Mouse (Mus musculus) left cerebral cortex, postnatal 4 days (tissue): ENCODE results near the gene Cyb561d1. TPM values are rescaled to one million over a fixed set of nuclear protein-coding genes. Genes with fewer than 3 reads are reported as not detected.
A peak's percentile ranks its signal among the peaks of the same experiment; 100 is the strongest.

ENCODE experiments used
- DNase-seq: peaks from one replicate; pipeline ENCODE4 v3.0.0-alpha.2; 2022
- intact Hi-C: fragments of 180-260 bp; cut with DNase I; formaldehyde crosslinking; loops from one replicate; pipeline ENCODE4 v1.15.1; 2025
- total RNA-seq, 2 experiments: library from RNA; stranded (reverse); gene quantifications; 2 replicates each; pipeline ENCODE4 v1.2.3; 2021

Gene Cyb561d1
- total RNA-seq, 2 experiments from 2014 or later, result 10.9 to 11.4 TPM

GRCm38 (mm10) chr3:108204470-108204869 lies 3.5 kb upstream of the Cyb561d1 start:
- intact Hi-C loops, result loop anchor here (5.0 kb wide), 1 partner anchor 37 kb away; no protein-coding TSS in a partner anchor
- DNase-seq, result no peak

DNA sequence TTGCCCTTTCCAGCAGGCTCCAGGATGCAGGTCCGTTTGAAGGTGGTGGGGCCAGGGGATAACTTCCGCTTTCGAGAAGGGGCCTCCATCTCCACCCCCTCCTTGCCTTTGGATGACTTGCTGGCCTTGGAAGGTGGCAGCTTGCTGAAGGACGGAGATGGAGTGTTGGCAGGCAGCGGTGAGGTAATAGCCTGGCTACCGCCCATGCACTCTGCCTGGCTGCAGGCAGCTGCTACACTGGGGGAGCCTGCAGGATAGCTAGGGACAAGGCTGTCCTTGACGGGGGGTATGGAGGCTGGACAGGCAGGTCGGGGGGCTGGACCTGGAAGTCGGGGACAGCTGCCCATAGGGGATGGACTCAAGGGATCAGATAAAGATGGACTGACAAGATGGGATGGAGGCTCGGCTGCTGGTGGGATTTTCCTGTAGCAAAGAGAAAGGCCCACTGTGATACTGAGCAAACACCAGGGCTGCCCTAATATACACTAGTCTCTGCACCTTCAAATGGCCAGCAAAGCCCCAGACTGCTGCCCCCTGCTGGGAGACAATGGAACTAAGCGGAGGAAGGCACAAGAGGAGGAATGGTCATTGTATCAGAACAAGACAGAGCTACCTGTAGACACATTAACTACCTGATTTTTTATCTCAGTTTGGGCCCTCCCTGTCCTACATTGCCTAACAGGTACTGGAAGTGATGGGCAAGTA lies 2.8 kb upstream of the Cyb561d1 start:
- intact Hi-C loops, result loop anchor here (5.0 kb wide), 1 partner anchor 36 kb away; no protein-coding TSS in a partner anchor
- DNase-seq, result peak; percentile 78

DNA sequence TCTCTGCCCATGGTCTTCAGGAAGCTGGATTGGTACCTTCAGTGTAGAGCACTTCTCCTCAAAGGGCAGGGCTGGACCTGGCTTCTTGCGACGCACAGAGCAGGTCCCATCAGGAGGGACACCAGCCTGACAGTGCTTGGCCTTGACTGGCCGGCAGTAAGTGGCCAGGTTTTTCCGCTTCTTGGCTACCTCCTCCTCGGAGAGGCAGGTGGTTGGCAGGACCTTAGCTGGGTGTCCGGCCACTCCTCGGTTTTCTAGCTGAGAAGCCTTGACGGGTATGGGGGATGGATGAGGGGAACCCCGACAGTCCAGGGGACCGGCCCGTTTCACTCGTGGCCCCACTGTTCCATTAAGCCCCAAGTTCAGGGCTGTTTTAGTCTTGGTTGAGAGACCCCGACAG lies 2.2 kb upstream of the Cyb561d1 start:
- intact Hi-C loops, result loop anchor here (5.0 kb wide), 1 partner anchor 36 kb away; no protein-coding TSS in a partner anchor
- DNase-seq, result no peak

- no peak for DNase-seq
- intact Hi-C loops, result loop anchor here (5.0 kb wide), 1 partner anchor 35 kb away; no protein-coding TSS in a partner anchor
These were observed 1.5 kb upstream of the Cyb561d1 start for GRCm38 (mm10) chr3:108202506-108202905.

DNA sequence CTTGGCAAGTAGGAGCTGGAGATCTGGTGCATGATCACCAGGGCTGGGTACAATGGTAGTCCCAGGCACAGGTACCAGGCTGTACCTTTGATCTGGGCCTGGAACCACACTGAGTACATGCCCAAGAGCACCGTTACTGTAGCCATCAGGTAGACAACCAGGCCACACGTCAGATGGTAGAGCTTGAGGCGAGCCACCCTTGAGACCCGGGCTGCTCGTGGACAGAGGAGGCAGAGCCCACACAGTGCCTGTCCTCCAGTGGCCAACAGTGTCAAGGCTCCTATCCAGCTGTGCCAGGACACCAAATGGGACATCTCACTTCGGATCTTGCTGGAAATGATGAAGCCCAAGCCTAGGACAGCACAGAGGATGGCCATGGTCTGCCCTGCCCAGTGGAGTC lies 1.8 kb downstream of the Cyb561d1 start:
- no peak for DNase-seq
- intact Hi-C loops, result no loop called here

DNA sequence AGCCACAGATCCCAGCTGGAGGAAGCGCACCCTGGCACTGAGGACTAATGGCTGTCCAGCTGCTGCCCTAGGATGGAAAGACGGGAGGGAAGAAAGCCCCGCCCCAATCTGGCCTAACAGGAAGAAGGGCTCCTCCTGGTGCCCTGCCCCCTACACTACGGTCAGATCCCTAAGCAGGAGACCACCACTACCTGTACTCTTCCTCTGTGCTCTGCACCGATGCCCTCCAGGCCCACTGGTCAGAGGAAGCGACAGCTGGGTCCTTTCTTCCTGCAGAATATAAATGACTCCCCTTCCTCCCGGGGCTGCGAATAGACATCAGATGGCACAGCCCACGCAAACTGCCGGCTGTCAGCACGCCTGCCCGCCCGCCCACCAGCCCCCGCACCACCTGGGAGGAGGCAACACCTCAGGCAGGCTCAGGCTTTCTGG lies 3.9 kb downstream of the Cyb561d1 start:
- intact Hi-C loops, result no loop called here
- peak; percentile 87 for DNase-seq

DNA sequence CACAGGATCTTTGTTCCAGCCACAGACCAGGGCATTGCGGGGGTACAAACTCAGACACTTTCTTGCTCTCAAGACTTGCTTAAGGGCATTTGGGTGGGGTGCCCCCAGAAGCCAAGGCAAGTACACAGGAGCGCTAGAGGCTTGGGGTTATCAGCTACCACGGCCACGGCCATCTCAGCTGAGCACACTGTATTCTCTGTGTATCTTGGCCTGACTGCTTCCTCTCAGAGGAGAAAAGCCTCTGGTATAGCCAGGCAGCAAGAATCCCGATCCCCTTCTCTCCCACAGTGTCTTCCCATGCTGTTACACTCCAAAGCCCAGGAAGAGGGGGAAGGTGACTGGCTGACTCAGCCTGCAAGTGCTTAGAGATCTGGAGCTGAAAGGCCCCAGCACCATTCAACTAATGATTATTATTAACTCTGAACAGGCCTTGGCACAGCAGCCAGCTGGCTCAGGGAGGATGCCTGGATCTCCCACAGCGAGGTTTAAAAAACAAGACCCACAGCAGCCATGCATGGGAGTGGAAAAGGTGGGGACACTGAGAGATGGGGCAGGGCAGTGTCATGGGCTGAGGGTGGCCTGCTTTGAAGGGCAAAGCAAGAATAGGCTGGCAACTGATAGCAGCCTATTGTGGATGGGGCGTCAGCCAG lies 4.9 kb downstream of the Cyb561d1 start:
- intact Hi-C loops, result no loop called here
- DNase-seq, result peak; percentile 68

- no peak for DNase-seq
- intact Hi-C loops, result no loop called here
These were observed 5.7 kb downstream of the Cyb561d1 start for GRCm38 (mm10) chr3:108195287-108195686.

DNA sequence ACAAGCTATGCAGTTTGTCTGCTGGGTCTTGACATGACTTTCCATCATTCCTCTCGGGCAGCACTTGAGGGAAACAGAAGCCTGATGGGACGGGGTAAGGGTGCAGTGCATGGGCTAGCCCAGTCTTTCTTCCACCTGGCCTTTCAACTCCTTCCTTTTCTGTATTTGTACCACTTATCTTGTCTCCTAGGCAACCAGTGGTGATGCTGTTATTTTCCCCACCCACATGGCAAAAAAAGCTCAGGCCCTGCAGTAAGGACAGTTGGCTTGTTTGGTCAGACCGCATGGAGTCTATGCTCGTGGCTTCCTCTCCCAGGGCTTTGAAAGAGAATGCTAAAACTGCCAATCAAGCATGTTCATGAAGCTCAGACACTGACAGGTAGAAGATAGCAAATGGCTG lies 7.3 kb downstream of the Cyb561d1 start:
- intact Hi-C loops, result no loop called here
- no peak for DNase-seq

GRCm38 (mm10) chr3:108189897-108190296 lies 11.1 kb downstream of the Cyb561d1 start:
- intact Hi-C loops, result no loop called here
- DNase-seq, result no peak

GRCm38 (mm10) chr3:108188716-108189490 lies 12.1 kb downstream of the Cyb561d1 start:
- no peak for DNase-seq
- intact Hi-C loops, result no loop called here

- intact Hi-C loops, result no loop called here
- no peak for DNase-seq
These were observed 13.8 kb downstream of the Cyb561d1 start for GRCm38 (mm10) chr3:108187111-108187795.

DNA sequence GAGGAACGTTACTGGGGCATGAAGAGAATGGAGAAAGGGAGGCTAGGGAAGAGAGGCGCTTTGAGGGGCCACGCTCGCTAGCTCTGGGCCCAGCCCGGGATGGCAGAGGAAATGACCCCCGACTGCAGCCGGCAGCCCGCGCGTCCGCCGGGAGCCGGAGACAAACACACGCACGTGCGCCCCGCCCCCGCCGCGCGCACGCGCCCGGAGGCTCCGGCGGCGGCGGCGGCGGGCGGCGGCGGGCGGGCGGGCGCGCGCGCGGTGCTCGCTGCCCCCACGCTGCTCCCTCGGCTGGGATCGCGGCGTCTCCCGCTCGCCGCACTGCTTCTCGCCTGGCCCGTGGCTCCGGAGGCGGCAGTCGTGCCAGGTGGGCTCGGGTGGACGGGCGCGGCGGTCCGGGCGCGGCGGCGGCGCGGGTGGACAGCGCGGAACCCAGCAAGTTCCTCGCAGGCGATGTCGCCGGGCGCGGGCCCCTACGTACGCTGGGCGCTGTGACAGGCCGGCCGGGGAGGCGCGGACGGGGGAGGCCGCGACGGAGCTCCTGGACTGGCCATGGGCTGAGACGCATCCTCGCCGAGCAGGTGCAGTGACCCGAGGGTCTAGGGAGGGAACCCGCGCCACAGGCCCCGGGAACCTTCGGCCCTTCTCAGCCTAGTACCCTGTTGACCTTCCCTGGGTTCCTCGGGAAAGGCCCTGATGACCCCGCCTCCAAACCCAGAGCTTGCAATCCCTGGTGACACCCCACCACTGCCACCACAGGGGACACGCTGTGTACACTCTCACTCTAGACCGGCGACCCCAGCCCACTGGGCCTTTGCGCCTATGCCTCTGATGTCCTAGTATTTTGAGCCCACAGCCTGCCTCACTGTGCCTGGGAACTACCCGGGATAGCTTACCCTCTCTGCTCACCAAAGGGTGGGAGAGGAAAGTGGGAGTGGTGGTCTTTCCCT lies 14.6 kb downstream of the Cyb561d1 start, which contains the start of gene Amigo1:
Gene Amigo1, plus strand, starts transcription at position 238 of the 950 bp plus-strand sequence.
- peak; percentile 54 for DNase-seq
- intact Hi-C loops, result no loop called here

DNA sequence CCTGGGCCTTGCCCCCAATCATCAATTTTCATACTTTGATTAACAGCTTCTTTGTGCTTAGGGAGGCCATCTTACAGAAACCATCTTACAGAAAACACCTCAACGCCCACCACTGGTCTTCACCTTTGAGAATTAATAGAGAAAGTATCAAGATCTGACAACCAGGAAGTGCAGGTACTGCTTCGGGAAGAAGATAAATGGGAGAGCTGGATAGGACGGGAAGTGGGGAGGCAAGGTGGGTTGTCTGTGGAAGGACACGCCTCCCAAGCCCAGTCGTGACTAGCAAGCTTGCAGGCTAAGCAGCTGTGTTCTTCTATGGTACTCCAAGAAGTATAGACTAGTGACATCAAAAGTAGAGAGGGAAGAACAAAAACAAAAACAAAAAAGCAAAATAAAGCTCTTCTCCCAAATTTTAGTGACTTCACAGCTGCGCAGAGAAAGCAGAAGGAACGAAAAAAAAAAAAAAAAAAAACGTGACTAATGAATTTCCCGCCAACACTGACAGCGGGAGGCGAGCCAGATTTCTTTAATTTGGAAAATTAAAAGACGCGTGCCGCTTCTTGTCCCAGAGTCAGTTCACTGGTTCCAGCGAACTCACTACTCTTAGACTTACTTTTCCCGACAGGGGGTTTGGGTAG lies 15.4 kb downstream of the Cyb561d1 start:
- no peak for DNase-seq
- intact Hi-C loops, result no loop called here

DNA sequence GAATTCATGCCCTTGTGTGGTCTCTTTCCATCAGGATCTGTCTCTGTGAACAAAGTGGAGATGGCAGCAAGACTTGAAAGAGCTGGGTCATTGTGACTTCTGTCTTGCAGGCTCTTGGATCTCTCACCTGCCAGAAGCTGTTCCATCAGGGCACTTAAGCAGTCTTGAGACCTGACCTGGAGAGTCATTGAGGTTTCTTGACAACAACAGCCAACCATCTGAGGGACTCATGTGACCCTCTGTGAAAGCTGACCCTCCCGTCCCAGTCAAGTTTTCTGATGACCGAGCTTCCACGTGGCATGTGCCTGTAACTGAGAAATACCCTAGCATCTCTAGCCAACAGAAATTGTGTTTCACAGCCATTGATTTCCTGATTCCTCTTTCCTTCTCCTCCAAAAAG lies 16.3 kb downstream of the Cyb561d1 start:
- DNase-seq, result no peak
- intact Hi-C loops, result no loop called here

GRCm38 (mm10) chr3:108180514-108180913 lies 20.5 kb downstream of the Cyb561d1 start:
- no peak for DNase-seq

DNA sequence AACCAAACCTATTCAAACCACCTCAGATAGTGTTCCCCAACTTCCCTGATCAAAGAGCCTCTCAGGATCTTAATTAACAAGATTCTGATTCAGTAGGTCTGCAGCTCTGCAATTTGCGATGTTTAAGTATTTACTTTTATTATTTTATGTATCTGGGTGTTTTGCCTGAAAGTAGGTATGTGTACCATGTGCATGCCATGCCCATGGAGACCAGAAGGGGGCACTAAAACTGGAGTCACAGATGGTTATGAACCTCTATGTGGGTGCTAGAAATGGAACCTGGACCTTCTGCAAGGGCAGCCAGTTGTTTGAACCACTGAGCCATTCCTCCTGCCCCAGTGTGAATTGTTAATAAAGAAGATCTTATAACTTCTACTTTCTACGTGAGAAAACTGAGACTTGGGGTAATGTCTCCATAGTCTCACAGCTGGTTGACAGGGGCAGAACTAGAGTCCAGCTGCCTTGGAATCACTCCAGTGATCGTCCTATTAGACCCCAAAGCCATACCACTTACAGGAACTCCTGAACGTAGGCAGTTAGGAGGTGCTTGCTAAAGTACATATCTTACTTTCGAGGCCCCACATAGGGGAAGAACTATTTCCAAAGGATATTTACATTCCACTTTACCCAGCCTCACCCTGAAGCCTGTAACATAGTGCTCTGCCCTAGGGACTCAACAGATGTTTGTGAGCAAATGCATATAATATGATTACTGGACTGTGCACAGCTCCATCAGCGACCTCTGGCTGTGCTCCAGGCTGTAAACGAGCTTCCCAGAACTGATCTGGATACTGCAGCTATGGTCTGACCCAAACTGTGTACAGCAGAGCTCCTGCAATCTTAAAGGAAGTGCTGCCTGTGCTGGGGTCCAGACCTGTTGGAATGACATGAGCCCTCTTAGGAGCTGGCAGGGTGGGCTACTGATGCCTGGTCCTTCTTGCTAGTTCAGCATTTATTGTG lies 22.0 kb downstream of the Cyb561d1 start:
- intact Hi-C loops, result no loop called here
- DNase-seq, result no peak

More at GRCm38 (mm10) chr3:108180514-108180913, 20.5 kb downstream of the Cyb561d1 start:
- intact Hi-C loops, result no loop called here
